In genomic region chr16:39103360-39104095, GRCm38 (mm10) we compare ENCODE assay signal across 26 mouse cellular contexts.
A peak's percentile ranks its signal among the peaks of the same experiment; 100 is the strongest.
DNase-seq lines count a peak whose midpoint lies in the region; ATAC-seq and TF ChIP-seq lines count a peak whose summit lies in the region.
"Had no signal": no experiment of that assay in that cellular context is flagged by ENCODE, and none has a peak within 500 bp of the region (broad histone marks: within the 10 kb centered on the region; RNA-seq: fewer than 3 reads in every experiment).

No protein-coding gene starts in this region.

- H3K27me3 ChIP-seq in forebrain, embryonic 13.5 days: no peaks in the 10 kb centered on the region
- H3K27me3 ChIP-seq in forebrain, embryonic 10.5 days (ENCODE audit: poor library complexity, severe bottlenecking): no peaks in the 10 kb centered on the region
- H3K27me3 ChIP-seq in midbrain, embryonic 14.5 days (ENCODE audit: control insufficient read depth, insufficient read depth, low read length): no peaks in the 10 kb centered on the region
- H3K27me3 ChIP-seq in midbrain, embryonic 11.5 days (ENCODE audit: control insufficient read depth, insufficient read depth, low read length): no peaks in the 10 kb centered on the region
- no peaks in the 10 kb centered on the region for H3K27me3 ChIP-seq in forebrain, embryonic 14.5 days (replicated peaks; ENCODE audit: control insufficient read depth, insufficient read depth, low read length)
- H3K27me3 ChIP-seq: hindbrain, embryonic 12.5 days; intestine, embryonic 15.5 days; limb, embryonic 13.5 days; lung, embryonic 15.5 days; midbrain, embryonic 12.5 days had no signal

- no peak overlapping the region for H3K4me2 ChIP-seq in forebrain, embryonic 13.5 days
- no peak overlapping the region for H3K4me2 ChIP-seq in midbrain, embryonic 14.5 days (ENCODE audit: low read length)
- H3K4me2 ChIP-seq in midbrain, embryonic 11.5 days: no peak overlapping the region
- H3K4me2 ChIP-seq in forebrain, embryonic 14.5 days (ENCODE audit: low read length): no peak overlapping the region
- H3K4me2 ChIP-seq: embryonic facial prominence, embryonic 12.5 days; hindbrain, embryonic 12.5 days; intestine, embryonic 15.5 days; limb, embryonic 13.5 days; liver, embryonic 11.5 days; lung, embryonic 15.5 days; midbrain, embryonic 12.5 days had no signal

- H3K4me3 ChIP-seq in forebrain, embryonic 13.5 days: no peak overlapping the region
- no peak overlapping the region for H3K4me3 ChIP-seq in forebrain, embryonic 10.5 days
- H3K4me3 ChIP-seq in midbrain, embryonic 14.5 days (replicated peaks; ENCODE audit: low read depth, low read length): no peak overlapping the region
- H3K4me3 ChIP-seq in midbrain, embryonic 11.5 days (ENCODE audit: low read depth, low read length): no peak overlapping the region
- H3K4me3 ChIP-seq in forebrain, embryonic 14.5 days (ENCODE audit: low read depth, low read length): no peak overlapping the region
- H3K4me3 ChIP-seq in gastrocnemius, adult 2 months: no peak overlapping the region
- H3K4me3 ChIP-seq: embryonic facial prominence, embryonic 12.5 days; hindbrain, embryonic 12.5 days; intestine, embryonic 15.5 days; limb, embryonic 13.5 days; lung, embryonic 15.5 days; midbrain, embryonic 12.5 days; myocyte had no signal

- H3K4me1 ChIP-seq in forebrain, embryonic 13.5 days: no peaks in the 10 kb centered on the region
- no peaks in the 10 kb centered on the region; the same call in 1 of the 2 replicates for H3K4me1 ChIP-seq in forebrain, embryonic 10.5 days
- H3K4me1 ChIP-seq in midbrain, embryonic 14.5 days (ENCODE audit: control insufficient read depth, insufficient read depth, low read length): no peaks in the 10 kb centered on the region
- peaks cover 2% of the 10 kb centered on the region; the same call in 1 of the 2 replicates for H3K4me1 ChIP-seq in midbrain, embryonic 11.5 days (ENCODE audit: control insufficient read depth, insufficient read depth, low read length)
- no peaks in the 10 kb centered on the region for H3K4me1 ChIP-seq in forebrain, embryonic 14.5 days (ENCODE audit: control insufficient read depth, insufficient read depth, low read length)
- H3K4me1 ChIP-seq: embryonic facial prominence, embryonic 12.5 days; hindbrain, embryonic 12.5 days; intestine, embryonic 15.5 days; lung, embryonic 15.5 days had no signal

- 40% methylated on average over 9 of the region's 9 CpGs for WGBS in forebrain, embryonic 13.5 days
- 68% methylated on average over 9 of the region's 9 CpGs for WGBS in forebrain, embryonic 10.5 days
- WGBS in midbrain, embryonic 14.5 days: 36% methylated on average over 9 of the region's 9 CpGs
- WGBS in midbrain, embryonic 11.5 days: 62% methylated on average over 9 of the region's 9 CpGs
- WGBS in forebrain, embryonic 14.5 days: 46% methylated on average over 9 of the region's 9 CpGs

- H3K36me3 ChIP-seq in forebrain, embryonic 13.5 days (ENCODE audit: poor library complexity, severe bottlenecking): no peaks in the 10 kb centered on the region
- H3K36me3 ChIP-seq in forebrain, embryonic 10.5 days (replicated peaks): no peaks in the 10 kb centered on the region
- no peaks in the 10 kb centered on the region for H3K36me3 ChIP-seq in midbrain, embryonic 14.5 days (ENCODE audit: control insufficient read depth, insufficient read depth, low read length)
- H3K36me3 ChIP-seq in midbrain, embryonic 11.5 days (ENCODE audit: control insufficient read depth, insufficient read depth, low read length): no peaks in the 10 kb centered on the region
- no peaks in the 10 kb centered on the region for H3K36me3 ChIP-seq in forebrain, embryonic 14.5 days (ENCODE audit: control insufficient read depth, insufficient read depth, low read length)
- H3K36me3 ChIP-seq: embryonic facial prominence, embryonic 12.5 days; G1E; hindbrain, embryonic 12.5 days; intestine, embryonic 15.5 days; limb, embryonic 13.5 days; lung, embryonic 15.5 days; midbrain, embryonic 12.5 days had no signal

- TF ChIP-seq CTCF in gastrocnemius, adult 2 months (IDR thresholded peaks at IDR 0.05): no peak

- intact Hi-C loops in gastrocnemius, adult 2 months (cut with DNase I): no loop called here

- no peak for DNase-seq in forebrain, embryonic 10.5 days (ENCODE audit: extremely low spot score, low spot score)
- DNase-seq in midbrain, embryonic 14.5 days: peak; percentile 46
- no peak for DNase-seq in midbrain, embryonic 11.5 days (ENCODE audit: low spot score, missing footprints)
- DNase-seq in forebrain, embryonic 14.5 days (ENCODE audit: low spot score): peak; percentile 27
- peak; percentile 51 for DNase-seq in retina, embryonic 14.5 days (ENCODE audit: low spot score)
- no peak for DNase-seq in gastrocnemius, adult 2 months
- DNase-seq: adrenal gland, postnatal 10 days; cerebellum, adult 11 months; cerebellum, adult 9-10 months; cerebellum, postnatal 36 days; gastrocnemius, postnatal 14 days; heart, postnatal 14 days; kidney, adult 2 months; kidney, postnatal 4 days; thymus, postnatal 4 days had no signal

- no peaks in the 10 kb centered on the region for H3K9me3 ChIP-seq in forebrain, embryonic 13.5 days (replicated peaks)
- no peaks in the 10 kb centered on the region for H3K9me3 ChIP-seq in forebrain, embryonic 10.5 days
- no peaks in the 10 kb centered on the region for H3K9me3 ChIP-seq in midbrain, embryonic 14.5 days (ENCODE audit: control insufficient read depth, low read length)
- H3K9me3 ChIP-seq in midbrain, embryonic 11.5 days (ENCODE audit: control insufficient read depth, low read length): no peaks in the 10 kb centered on the region
- no peaks in the 10 kb centered on the region for H3K9me3 ChIP-seq in forebrain, embryonic 14.5 days (replicated peaks; ENCODE audit: control insufficient read depth, low read length)
- H3K9me3 ChIP-seq: embryonic facial prominence, embryonic 12.5 days; hindbrain, embryonic 12.5 days; intestine, embryonic 15.5 days; limb, embryonic 13.5 days; lung, embryonic 15.5 days; midbrain, embryonic 12.5 days had no signal

- H3K27ac ChIP-seq in forebrain, embryonic 13.5 days: no peak overlapping the region
- H3K27ac ChIP-seq in forebrain, embryonic 10.5 days: no peak overlapping the region
- peak overlapping the region; percentile 42 for H3K27ac ChIP-seq in midbrain, embryonic 14.5 days (replicated peaks; ENCODE audit: low read depth, low read length)
- no peak overlapping the region for H3K27ac ChIP-seq in midbrain, embryonic 11.5 days (ENCODE audit: low read depth, low read length)
- 0 out of 2 replicates have a peak overlapping the region, but pooled peaks have one; percentile 29 for H3K27ac ChIP-seq in forebrain, embryonic 14.5 days (ENCODE audit: low read depth, low read length)
- no peak overlapping the region for H3K27ac ChIP-seq in gastrocnemius, adult 2 months
- H3K27ac ChIP-seq: embryonic facial prominence, embryonic 12.5 days; hindbrain, embryonic 12.5 days; intestine, embryonic 15.5 days; kidney, postnatal 0 days; limb, embryonic 13.5 days; lung, embryonic 15.5 days; midbrain, embryonic 12.5 days had no signal

- ATAC-seq in forebrain, embryonic 13.5 days: peak; percentile 62; the same call in 1 of the 2 replicates
- ATAC-seq in midbrain, embryonic 14.5 days (ENCODE audit: low FRiP score, low TSS enrichment): no peak
- ATAC-seq in midbrain, embryonic 11.5 days (ENCODE audit: low FRiP score): no peak
- peak; percentile 62 for ATAC-seq in forebrain, embryonic 14.5 days
- ATAC-seq: intestine, embryonic 15.5 days had no signal

- no peak overlapping the region for H3K9ac ChIP-seq in forebrain, embryonic 13.5 days
- H3K9ac ChIP-seq in midbrain, embryonic 14.5 days (replicated peaks; ENCODE audit: low read length): no peak overlapping the region
- H3K9ac ChIP-seq in midbrain, embryonic 11.5 days (ENCODE audit: low read length): no peak overlapping the region
- H3K9ac ChIP-seq in forebrain, embryonic 14.5 days (ENCODE audit: low read length): no peak overlapping the region
- H3K9ac ChIP-seq: embryonic facial prominence, embryonic 12.5 days; hindbrain, embryonic 12.5 days; intestine, embryonic 15.5 days; limb, embryonic 13.5 days; lung, embryonic 15.5 days; midbrain, embryonic 12.5 days had no signal

Comparison
In these comparisons a context has a peak if more than half of its experiments do, and no peak if none do; other contexts are left out.
1. H3K27ac ChIP-seq: peak in midbrain, embryonic 14.5 days (single experiment) and forebrain, embryonic 14.5 days (single experiment); none in forebrain, embryonic 13.5 days (single experiment), forebrain, embryonic 10.5 days (single experiment), midbrain, embryonic 11.5 days (single experiment) and gastrocnemius, adult 2 months (single experiment).
2. DNase-seq: peak in midbrain, embryonic 14.5 days (single experiment), forebrain, embryonic 14.5 days (single experiment) and retina, embryonic 14.5 days (single experiment); none in forebrain, embryonic 10.5 days (single experiment), midbrain, embryonic 11.5 days (single experiment) and gastrocnemius, adult 2 months (single experiment).
3. ATAC-seq: peak in forebrain, embryonic 13.5 days (single experiment) and forebrain, embryonic 14.5 days (single experiment); none in midbrain, embryonic 14.5 days (single experiment) and midbrain, embryonic 11.5 days (single experiment).